Mouse (Mus musculus) ES-E14 (cell line): ENCODE data around the gene Ugt2b5. TPM values are rescaled to one million over a fixed set of nuclear protein-coding genes. Genes with fewer than 3 reads are reported as not detected.

Experiments
- DNase-seq: peaks from one replicate; pipeline ENCODE4 v3.0.0-alpha.2; 2013; ENCODE audit warnings: low read depth, low spot score
- H3K27ac ChIP-seq: 2 replicates; pipeline ENCODE4 v1.5.1; 2012; ENCODE audit warnings: low read depth, mild to moderate bottlenecking, low read length, moderate library complexity, mixed read lengths; ENCODE audit not compliant: poor library complexity, insufficient read depth, severe bottlenecking
- H3K36me3 ChIP-seq: 2 replicates; pipeline ENCODE4 v1.6.1; 2012; ENCODE audit warnings: mild to moderate bottlenecking, low read length, moderate library complexity, mixed read lengths; ENCODE audit not compliant: control insufficient read depth, poor library complexity, insufficient read depth, severe bottlenecking
- H3K4me1 ChIP-seq, 2 experiments: fragments of 150-350 bp in 1 of 2; sonication (generic) in 1 of 2; 2 replicates each; pipeline ENCODE4 v1.6.1; 2012; ENCODE audit warnings: low read length in 2 of 2, mild to moderate bottlenecking in 1 of 2, mixed read lengths in 1 of 2; ENCODE audit not compliant: control insufficient read depth in 2 of 2, insufficient read depth in 2 of 2, poor library complexity in 1 of 2
- H3K4me3 ChIP-seq, 2 experiments: fragments of 150-350 bp in 1 of 2; sonication (generic) in 1 of 2; 2 replicates each; pipeline ENCODE4 v1.5.1; 2012; ENCODE audit warnings: low read length in 2 of 2, low read depth in 1 of 2, mild to moderate bottlenecking in 1 of 2, mixed read lengths in 1 of 2; ENCODE audit not compliant: insufficient read depth in 1 of 2, poor library complexity in 1 of 2, severe bottlenecking in 1 of 2
- H3K9ac ChIP-seq: 2 replicates; pipeline ENCODE4 v1.6.1; 2012; ENCODE audit warnings: low read depth, mild to moderate bottlenecking, low read length, mixed read lengths; ENCODE audit not compliant: poor library complexity, insufficient read depth, severe bottlenecking
- H3K9me3 ChIP-seq: fragments of 150-350 bp; sonication (generic); 2 replicates; pipeline ENCODE4 v1.6.1; 2012; ENCODE audit warnings: low read depth, mild to moderate bottlenecking, low read length; ENCODE audit not compliant: control insufficient read depth, insufficient read depth
- CHD2 ChIP-seq: IDR thresholded peaks from 2 replicates; pipeline ENCODE4 v1.6.1; 2014; ENCODE audit warnings: mild to moderate bottlenecking, low read depth, low read length, inconsistent platforms
- HCFC1 ChIP-seq: IDR thresholded peaks from 2 replicates; pipeline ENCODE4 v1.6.1; 2012; ENCODE audit warnings: low read length, inconsistent platforms, borderline replicate concordance; ENCODE audit not compliant: insufficient read depth
- MAFK ChIP-seq: IDR thresholded peaks from 2 replicates; pipeline ENCODE4 v1.6.1; 2014; ENCODE audit warnings: mild to moderate bottlenecking, low read depth, low read length, inconsistent platforms; ENCODE audit not compliant: insufficient read depth
- ZC3H11A ChIP-seq: IDR thresholded peaks from 2 replicates; pipeline ENCODE4 v1.6.1; 2012; ENCODE audit warnings: low read depth, mild to moderate bottlenecking, inconsistent platforms, low read length, borderline replicate concordance
- ZNF384 ChIP-seq: IDR thresholded peaks from 2 replicates; pipeline ENCODE4 v1.6.1; 2012; ENCODE audit warnings: low read depth, low read length, inconsistent platforms
- in situ Hi-C, 2 experiments: fragments of 600-800 bp; cut with MboI; formaldehyde crosslinking; loops; one replicate each; pipeline ENCODE4 v1.15.1; 2025; ENCODE audit warnings: low sequenced_read_pairs in 2 of 2, inconsistent platforms in 1 of 2; ENCODE audit not compliant: unreplicated experiment in 2 of 2
- total RNA-seq: library from RNA; depleted of rRNA; stranded (reverse); fragments of 300-350 nt; gene quantifications from 2 replicates; pipeline ENCODE4 v1.2.3, GENCODE M21; 2012; rRNA removed

Ugt2b5 gene
- total RNA-seq, 1 experiment: not detected

- Histone ChIP-seq H3K27ac (no peak within 1 kb of the TSS), H3K9ac (no peak within 1 kb of the TSS), H3K36me3 (no peaks in the 10 kb centered on the region), H3K9me3 (no peaks in the 10 kb centered on the region), H3K4me1 (no peaks in the 10 kb centered on the region), H3K4me3 (no peak within 1 kb of the TSS)
- in situ Hi-C loops: no loop called here
- TF ChIP-seq MAFK (no peak), ZNF384 (no peak), HCFC1 (no peak), ZC3H11A (no peak), CHD2 (no peak)
- no peak for DNase-seq
These were observed 47.6 kb downstream of the Ugt2b5 start, which contains the start of gene Ugt2b36 for GRCm38 (mm10) chr5:87092346-87093027. Gene Ugt2b36 (minus strand): TSS chr5:87092555.

- Histone ChIP-seq H3K36me3 (no peaks in the 10 kb centered on the region), H3K4me1 (no peaks in the 10 kb centered on the region), H3K4me3 (no peak overlapping the region), H3K9me3 (no peaks in the 10 kb centered on the region), H3K27ac (no peak overlapping the region), H3K9ac (no peak overlapping the region)
- TF ChIP-seq HCFC1: no peak
- no peak for TF ChIP-seq MAFK
- TF ChIP-seq ZC3H11A: no peak
- no peak for TF ChIP-seq CHD2
- no peak for TF ChIP-seq ZNF384
- no peak for DNase-seq
- in situ Hi-C loops: no loop called here
These were observed 49.0 kb downstream of the Ugt2b5 start for GRCm38 (mm10) chr5:87091111-87091510.

GRCm38 (mm10) chr5:87089264-87089663 is 50.9 kb downstream of the Ugt2b5 start:
- no peak overlapping the region for H3K9ac ChIP-seq
- no peaks in the 10 kb centered on the region for H3K4me1 ChIP-seq
- in situ Hi-C loops: no loop called here
- no peaks in the 10 kb centered on the region for H3K9me3 ChIP-seq
- no peak overlapping the region for H3K4me3 ChIP-seq
- no peaks in the 10 kb centered on the region for H3K36me3 ChIP-seq
- no peak for TF ChIP-seq CHD2
- no peak for TF ChIP-seq ZNF384
- no peak for TF ChIP-seq HCFC1
- no peak for TF ChIP-seq ZC3H11A
- TF ChIP-seq MAFK: no peak
- DNase-seq: no peak
- H3K27ac ChIP-seq: no peak overlapping the region

- no peaks in the 10 kb centered on the region for H3K36me3 ChIP-seq
- no peaks in the 10 kb centered on the region for H3K9me3 ChIP-seq
- no peak for DNase-seq
- in situ Hi-C loops: no loop called here
- TF ChIP-seq ZNF384: no peak
- TF ChIP-seq HCFC1: no peak
- TF ChIP-seq CHD2: no peak
- no peak for TF ChIP-seq MAFK
- TF ChIP-seq ZC3H11A: no peak
- no peak overlapping the region for H3K9ac ChIP-seq
- H3K4me3 ChIP-seq: no peak overlapping the region
- no peak overlapping the region for H3K27ac ChIP-seq
- no peaks in the 10 kb centered on the region for H3K4me1 ChIP-seq
These were observed 53.8 kb downstream of the Ugt2b5 start for GRCm38 (mm10) chr5:87086269-87086668.

Other genes with a start within 250 kb of the Ugt2b5 start
- 0.45 TPM in 1 of 2 replicates, not detected in the other for gene Ugt2b34, start 233.4 kb downstream of the Ugt2b5 start, total RNA-seq
- not detected in 2 replicates for gene Ugt2b1, start 213.8 kb downstream of the Ugt2b5 start, total RNA-seq
- gene Ugt2b35, start 139.5 kb downstream of the Ugt2b5 start, total RNA-seq: 0.04 TPM in 1 of 2 replicates, not detected in the other
- gene Ugt2b36, start 47.8 kb downstream of the Ugt2b5 start, total RNA-seq: not detected in 2 replicates
- gene Ugt2b37, start 114.5 kb upstream of the Ugt2b5 start, total RNA-seq: not detected in 2 replicates
- gene Ugt2a3, start 196.9 kb upstream of the Ugt2b5 start, total RNA-seq: not detected in 2 replicates